Mouse (Mus musculus) embryonic stem cell, embryonic (primary cell): ENCODE measurements around the gene Samt1.
"Not testable (repeated sequence)": the region's sequence is repeated elsewhere in the genome, so short reads cannot be mapped to it uniquely, and the experiment has no call there.

ENCODE experiments used
- CTCF ChIA-PET, 4 experiments: fragments of 300-600 bp in 2 of 4; fragments of 350-600 bp in 2 of 4; sonication (Branson Sonifier 250); formaldehyde crosslinking; loops; one replicate each; lab custom pipeline; 2022; ENCODE audit warnings: inconsistent platforms in 2 of 4; lab: Charles Lee
- POLR2A ChIA-PET, 4 experiments: fragments of 300-600 bp in 2 of 4; fragments of 350-600 bp in 2 of 4; sonication (Branson Sonifier 250); formaldehyde crosslinking; loops; one replicate each; lab custom pipeline; 2022; ENCODE audit warnings: antibody characterized with exemption in 4 of 4, inconsistent platforms in 1 of 4; lab: Charles Lee

Samt1 gene

GRCm38 (mm10) chrX:154012540-154012939 is at the start of gene Samt1:
Gene Samt1, minus strand, starts transcription at chrX:154012640.
- CTCF ChIA-PET, POLR2A ChIA-PET: not testable (repeated sequence)

- POLR2A ChIA-PET, CTCF ChIA-PET: not testable (repeated sequence)
Measured at GRCm38 (mm10) chrX:154054939-154055338, 42.5 kb upstream of the Samt1 start, which contains the start of gene Gm10057. Gene Gm10057, minus strand, starts transcription at chrX:154055039.

DNA sequence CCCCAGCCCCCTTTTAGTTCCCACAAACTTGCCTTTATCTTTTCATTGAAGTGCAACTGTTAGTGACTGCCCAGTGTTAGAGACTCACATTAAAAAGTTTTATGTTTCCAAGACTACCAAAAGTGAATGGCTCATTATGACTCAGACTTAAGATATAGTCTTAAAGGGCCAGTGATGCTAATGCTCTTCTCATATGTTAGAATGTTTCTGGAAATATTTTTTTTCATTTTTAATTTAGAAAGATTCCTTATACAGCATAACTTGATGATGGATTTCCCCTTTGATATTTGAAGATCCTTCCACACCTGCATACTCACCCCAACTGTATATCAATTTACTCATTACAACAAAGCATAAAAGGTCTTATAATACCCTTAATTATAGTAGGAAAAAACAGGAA is 21.3 kb upstream of the Samt1 start, which contains the start of gene 4921511M17Rik:
Gene 4921511M17Rik (minus strand): TSS at position 101 of the 400 bp plus-strand sequence.
- CTCF ChIA-PET, POLR2A ChIA-PET: not testable (repeated sequence)

GRCm38 (mm10) chrX:153976914-153977313 is 35.5 kb downstream of the Samt1 start:
- CTCF ChIA-PET, POLR2A ChIA-PET: not testable (repeated sequence)

GRCm38 (mm10) chrX:153976467-153976866 is 36.0 kb downstream of the Samt1 start:
- CTCF ChIA-PET, POLR2A ChIA-PET: not testable (repeated sequence)

- ChIA-PET POLR2A (no interaction called here), CTCF (no interaction called here)
Measured at GRCm38 (mm10) chrX:153974450-153974849, 38.0 kb downstream of the Samt1 start.

GRCm38 (mm10) chrX:153952866-153953265 is 59.6 kb downstream of the Samt1 start:
- CTCF ChIA-PET, POLR2A ChIA-PET: not testable (repeated sequence)
